Mouse (Mus musculus): ENCODE measurements around the gene Cox19.

DNA sequence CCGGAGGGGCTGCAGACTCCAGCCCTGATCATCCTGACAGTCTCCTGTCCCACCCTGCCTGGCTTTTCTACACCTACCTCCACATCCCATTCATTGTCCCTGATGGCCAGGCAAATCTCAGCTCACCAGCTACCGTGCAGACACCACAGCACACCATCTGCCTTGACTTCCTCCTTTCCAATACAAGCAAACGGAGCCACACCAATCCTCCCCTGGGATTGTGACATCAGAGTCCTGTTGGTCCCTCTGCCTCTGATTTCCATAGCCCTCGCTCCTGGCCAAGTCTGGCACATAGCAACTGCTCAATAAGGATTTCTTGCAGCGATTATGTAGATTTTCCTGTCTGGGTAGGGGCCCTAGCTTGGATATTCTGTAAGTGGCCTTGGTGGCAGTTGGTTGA, at the start of gene Cox19:
- TF ChIP-seq CTCF (IDR thresholded peaks at IDR 0.05; ENCODE audit: borderline replicate concordance, insufficient read depth, low read depth, low read length) (no peak), POLR2A (IDR thresholded peaks at IDR 0.05; ENCODE audit: borderline replicate concordance, insufficient read depth, low read length) (no peak)
